Mouse (Mus musculus): ENCODE results near the gene Src.
"Not testable (repeated sequence)": the region's sequence is repeated elsewhere in the genome, so short reads cannot be mapped to it uniquely, and the experiment has no call there.

The Src gene

DNA sequence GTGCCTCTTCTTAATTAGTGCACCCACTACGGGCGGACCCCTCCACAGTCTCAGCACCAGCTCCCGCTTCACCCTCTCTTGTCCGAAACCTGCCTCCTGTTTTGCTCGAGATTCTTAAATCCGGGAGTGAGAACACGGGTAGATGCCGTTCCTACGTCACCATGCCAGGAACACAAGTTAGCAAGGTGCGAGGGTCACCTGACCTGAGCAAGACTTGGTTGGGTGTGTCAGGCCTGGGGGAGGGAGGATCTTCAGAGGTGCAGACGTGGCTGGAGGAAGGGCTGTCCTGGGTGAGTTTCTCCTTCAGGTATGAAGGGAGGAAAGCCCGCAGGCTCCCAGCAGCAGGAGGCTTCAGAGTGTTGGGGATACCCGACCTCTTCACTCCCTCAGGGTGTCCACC is at the start of gene Src:
Gene Src, plus strand, starts transcription at position 239 of the 400 bp plus-strand sequence.
- no peak for DNase-seq

DNA sequence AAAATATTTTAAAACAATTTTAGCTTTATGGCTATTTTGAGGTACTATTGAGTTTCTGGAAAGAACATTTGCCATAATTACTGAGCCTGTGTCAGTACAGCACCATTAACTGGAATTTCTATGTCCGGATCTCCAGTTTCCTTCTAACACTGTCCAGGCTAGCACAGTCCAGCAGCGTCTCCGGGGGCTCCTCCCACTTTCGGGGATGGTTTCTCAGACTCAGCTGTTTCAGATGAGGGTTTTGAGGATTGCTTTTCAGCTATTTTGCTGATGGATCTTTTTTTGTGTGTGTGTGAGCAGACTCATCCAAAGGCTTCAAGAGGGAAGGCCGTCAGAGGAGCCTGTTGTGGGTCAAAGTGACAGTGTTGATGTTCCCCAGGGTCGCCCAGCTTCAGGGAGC is 46.5 kb upstream of the Src start:
- no peak for DNase-seq

DNA sequence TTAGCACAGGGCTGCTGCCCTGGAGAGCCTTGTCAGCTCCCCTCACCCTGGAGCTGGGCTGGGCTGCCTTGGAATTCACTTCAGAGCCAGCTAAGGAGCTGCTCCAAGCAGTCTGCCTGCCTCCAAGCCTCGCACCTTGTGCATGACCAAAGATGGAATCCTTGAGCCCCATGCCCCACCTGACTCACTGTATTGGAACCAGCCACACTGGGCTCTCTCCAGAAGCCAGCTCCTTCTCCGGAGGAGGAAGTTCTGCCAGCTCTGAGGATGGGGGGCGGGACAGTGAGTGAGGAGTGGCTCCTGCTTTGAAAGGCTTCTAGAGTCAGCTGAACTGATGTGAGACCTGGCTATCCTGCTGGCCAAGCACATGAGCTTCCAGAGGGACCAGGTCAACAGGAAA is 44.6 kb upstream of the Src start:
- DNase-seq: no peak

DNA sequence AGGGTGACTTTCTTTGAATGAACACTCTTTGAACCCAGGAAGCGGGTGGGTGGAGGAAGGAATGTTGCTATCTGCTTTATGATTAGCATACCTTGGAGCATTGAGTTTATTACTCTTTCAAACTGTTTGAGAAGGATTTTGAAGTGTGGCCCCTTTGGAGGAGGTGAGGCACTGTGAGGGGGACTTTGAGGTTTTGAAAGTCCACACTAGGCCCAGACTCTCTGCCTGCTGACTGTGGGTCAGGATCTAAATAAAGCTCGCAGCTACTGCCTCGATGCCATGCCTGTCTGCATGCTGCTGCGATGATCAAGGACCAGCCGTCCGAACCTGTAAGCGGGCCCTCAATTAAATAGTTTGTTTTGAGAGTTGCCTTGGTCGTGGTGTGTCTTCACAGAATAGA is 43.2 kb upstream of the Src start:
- no peak for DNase-seq

DNA sequence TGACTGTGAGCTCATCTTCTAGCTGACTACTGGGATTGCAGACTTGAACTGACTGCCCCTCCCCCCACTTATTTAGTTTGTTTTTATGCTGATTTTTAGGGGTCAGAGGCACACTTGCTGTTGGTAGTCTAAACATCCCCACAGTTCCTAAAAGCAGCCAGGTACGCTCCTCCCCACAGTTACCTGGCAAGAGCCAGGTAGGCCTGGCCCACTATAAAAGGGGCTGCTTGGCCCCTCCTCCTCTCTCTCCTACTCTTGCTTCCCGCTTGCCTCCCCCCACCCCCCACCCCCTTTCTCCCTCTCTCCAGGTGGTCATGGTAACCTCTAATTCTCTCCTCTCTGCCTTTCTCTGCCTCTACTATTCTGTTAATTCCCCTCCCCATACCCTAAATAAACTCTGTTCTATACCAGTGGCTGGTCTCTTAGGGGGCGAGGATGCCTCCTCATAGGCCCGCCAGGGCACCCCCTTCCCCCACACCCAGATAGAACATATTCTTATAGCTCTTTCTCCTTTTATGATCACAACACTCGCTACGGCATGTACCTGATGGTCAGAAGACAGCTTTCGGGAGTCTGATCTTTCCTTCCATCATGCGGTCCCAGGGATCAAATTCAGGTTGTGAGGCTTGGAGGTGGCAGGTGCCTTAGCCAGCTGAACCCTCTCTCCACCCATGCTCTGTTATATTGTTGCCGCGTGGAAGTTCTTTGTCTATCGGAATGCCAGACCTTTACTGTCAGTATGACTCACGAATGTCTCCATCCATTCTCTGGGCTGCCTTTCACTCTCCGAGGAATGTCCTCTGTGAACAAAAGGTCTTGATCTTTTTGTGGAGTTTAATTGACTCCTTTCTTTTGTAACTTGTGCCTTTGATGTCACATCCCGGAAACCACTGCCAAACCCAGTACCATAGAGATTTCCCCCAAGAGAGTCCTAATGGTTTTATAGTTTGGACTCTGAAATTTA is 42.2 kb upstream of the Src start:
- no peak for DNase-seq

DNA sequence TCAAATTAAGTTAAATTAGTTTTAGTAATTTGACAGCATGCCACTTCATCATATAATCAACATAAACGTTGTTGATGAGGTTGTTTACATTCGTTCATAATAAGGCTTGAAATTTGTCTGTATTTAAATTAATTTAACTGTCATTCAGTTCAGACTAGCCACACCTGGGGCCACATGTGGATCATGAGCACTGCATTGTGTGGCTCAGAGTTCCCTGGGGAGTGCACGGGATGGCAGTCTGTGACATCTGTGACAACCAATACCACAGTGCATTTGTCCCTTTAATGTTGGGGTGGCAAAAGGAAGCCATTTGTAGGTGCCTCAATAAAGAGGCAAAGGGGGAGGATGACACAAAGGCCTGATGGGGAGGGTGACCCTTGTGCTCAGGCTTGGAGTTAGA is 41.2 kb upstream of the Src start:
- no peak for DNase-seq

DNA sequence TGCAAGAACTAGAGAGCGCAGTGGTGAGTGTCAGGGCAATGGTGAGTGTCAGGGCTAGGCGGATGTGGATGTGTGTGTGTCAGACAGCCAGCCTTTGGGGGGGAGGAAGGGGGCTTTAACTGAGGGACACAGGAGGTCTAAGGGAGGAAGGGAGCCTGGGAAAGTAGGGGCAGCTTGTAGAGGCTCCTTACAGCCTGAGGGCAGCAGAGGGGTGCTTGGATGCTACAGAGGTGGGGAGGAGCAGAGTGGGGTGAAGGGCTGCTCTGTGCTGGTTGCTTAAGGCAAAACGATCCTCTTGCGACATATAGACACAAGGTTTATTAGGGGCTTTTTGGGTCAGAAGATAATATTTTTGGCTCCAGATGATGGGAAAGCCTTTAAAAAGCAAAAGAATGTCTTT is 33.4 kb upstream of the Src start:
- no peak for DNase-seq

DNA sequence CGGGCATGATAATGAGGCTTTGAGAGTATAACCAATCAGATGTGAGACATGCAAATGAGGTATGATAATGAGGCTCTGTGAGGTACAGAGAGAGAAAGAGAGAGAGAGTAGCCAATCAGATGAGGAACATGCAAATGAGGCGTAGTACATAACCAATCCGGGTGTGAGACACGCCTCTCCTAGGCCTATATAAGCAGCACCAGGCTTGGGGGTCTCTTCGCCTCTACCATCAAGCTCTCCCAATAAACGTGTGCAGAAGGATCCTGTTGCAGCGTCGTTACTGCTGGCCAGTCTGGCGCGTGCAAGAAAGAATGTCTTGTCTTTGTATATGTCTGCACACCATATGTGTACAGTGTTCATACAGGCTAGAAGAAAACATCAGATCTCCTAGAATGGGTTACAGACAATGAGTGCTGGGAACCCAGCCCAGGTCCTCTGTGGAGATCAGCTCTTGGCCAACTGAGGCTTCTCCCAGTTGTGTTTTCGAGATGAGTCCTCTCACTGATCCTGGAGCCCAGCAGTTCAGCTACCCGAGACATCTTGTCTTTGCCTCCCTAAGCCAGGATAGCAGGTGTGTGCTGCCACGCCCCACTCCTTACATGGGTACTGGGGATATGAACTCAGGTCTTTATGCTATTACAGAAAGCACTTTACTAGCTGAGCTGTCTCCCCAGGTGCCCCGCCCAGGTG is 29.2 kb upstream of the Src start:
- not testable (repeated sequence) for DNase-seq

DNA sequence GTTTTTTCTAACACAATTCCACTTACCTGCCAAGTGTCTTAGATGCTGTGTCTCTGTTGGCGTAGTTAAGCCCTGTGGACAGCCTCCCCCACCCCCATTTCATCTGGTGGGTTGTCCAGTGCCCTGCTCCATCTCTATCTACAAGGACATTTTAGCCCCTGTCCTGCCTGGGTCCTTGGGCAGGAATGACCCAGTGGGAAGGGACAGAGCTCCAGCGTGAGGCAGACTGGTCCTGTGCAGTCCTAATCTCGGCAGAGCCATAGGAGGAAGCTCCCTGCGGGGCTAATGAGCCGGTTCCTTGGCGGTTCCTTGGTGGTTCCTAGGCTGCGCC is 28.7 kb upstream of the Src start:
- DNase-seq: no peak

DNA sequence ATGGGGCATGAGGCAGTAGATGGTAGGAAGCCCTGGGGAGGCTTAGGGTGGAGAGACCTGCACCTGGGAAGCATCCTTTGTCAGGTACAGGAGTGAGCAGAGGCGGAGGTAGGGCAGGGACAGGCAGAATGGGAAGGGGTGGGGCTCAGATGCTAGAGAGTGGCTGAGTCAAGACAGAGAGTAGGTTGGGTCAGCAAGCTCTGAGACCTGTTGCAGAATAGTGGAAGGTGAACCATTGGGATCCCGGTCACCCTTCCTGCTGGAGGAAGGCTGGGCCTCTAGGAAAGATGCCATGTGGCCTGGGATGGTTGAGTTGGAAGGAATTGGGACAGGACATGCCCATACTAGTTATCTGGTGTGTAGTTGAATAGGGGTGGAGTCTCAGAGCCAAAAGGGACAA is 25.9 kb upstream of the Src start:
- no peak for DNase-seq

DNA sequence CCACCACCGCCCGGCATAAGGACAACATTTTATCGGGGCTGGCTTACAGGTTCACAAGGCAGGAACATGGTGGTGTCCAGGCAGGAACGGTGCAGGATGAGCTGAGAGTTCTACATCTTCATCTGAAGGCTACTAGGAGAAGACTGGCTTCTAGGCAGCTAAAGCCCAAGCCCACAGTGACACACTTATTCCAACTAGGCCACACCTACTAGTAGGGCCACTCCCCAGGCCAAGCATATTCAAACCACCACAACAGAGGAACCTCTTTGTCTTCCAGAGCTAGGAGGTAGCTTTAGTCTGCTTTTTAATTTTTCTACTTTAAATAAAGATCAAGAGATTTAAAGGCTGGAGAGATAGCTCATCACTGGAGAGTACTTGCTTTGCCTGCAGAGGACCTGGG is 24.7 kb upstream of the Src start:
- DNase-seq: no peak

DNA sequence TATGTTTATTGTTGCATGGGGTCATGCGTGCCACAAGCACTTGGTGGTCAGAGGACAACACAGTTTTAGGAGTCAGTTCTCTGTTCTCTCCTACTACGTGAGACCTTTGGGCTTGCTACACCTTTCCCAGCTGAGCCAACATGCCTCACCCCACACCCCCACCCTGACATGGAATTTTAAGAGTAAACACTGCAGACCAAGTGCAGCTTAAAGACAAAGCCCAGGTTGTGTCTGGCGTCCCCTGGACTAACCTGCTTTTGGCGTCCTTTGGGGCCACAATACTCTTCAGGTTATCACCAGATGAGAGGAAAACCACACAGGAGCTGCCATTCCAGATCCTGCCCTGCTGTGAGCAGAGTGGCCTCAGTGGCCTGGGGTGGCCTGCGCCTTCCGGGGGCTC is 23.4 kb upstream of the Src start:
- DNase-seq: no peak

DNA sequence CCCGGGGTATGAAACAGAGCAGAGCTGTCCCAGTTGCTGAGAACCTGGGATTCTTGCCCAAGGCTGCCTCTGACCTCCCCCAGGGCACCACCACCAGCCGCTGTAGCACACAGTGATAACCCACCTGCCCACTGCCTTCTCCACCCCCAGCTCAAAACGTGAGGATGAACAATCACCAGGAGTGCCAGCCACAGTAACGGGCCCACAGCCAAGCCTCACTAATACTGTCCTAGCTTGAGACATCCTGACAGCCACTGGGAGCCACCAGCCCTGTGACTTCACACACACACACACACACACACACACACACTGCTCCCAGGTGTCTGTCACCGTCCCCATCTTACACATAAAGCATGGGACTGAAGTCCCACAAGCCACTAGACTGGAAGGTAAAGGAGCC is 22.9 kb upstream of the Src start:
- no peak for DNase-seq

DNA sequence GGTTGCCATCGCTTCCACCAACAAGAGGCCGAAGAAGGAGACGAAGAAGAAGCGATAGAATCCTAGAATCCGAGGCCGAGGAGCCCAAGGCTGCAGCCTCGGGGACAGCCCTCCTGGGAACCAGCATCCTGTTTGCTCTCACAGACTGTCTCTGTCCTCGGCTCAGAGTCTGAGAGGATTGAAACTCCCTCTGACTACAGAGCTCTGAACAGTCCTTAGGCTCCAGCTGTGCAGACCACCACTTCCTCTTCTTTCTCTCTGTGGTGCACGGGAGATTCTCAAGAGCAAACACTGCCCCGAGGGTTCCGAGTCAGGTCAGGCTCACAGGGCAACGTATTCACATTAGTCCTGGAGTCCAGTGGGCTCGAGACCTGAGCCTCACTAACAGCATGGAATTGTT is 22.3 kb upstream of the Src start:
- no peak for DNase-seq

DNA sequence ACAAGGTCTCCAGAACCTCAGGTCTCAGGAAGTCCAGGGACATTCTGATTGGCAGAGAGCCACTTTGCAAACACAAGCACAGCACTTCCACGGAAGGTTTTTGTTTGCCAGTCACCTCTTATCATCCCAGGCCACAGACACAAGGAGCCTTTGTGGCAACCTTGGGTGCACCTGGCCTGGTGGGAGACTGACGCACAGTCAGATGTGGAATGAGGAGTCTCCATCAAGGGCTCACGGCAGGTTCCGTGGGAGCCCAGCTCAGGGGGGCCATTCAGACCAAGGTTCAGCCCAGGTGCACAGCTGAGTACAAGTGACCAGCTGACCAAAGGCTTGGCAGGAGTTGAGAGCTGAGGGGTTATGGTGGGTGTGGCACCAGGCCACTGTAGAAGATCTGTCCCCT is 20.9 kb upstream of the Src start:
- DNase-seq: no peak

DNA sequence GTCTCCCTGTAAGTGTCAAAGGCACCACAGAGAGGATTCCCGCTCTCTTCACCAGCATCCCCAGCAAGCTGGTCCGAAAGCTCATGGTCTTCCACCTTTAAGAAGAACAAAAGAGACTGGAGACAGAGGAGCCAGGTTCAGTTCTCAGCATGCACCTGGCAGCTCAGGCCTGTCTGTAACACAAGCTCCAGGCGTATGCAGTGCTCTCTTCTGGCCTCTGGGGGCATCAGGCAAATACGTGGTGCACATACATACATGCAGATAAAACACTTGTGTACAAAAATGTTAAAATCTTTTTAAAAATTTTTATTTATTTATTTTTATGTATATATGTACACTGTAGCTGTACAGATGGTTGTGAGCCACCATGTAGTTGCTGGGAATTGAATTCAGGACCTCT is 19.7 kb upstream of the Src start:
- DNase-seq: no peak

DNA sequence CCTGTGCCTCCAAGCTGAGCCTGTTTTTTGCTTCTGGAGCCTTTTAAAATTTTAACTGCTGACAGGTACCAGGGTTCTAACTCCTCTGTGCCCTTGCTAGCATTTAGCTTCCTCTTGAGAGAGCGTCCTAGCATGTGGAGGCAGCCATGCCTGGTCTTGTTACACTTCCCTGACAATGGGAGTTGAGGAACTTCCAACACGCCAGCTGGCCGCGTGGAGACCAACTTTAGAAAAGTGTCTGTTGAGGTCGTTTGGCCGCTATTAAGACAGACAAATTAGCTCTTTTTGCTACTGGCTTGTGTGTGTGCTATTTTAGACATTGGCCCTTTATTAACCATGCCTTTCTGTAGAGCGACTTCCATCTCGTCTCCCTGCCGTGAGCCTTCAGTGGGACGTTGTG is 18.4 kb upstream of the Src start:
- no peak for DNase-seq

DNA sequence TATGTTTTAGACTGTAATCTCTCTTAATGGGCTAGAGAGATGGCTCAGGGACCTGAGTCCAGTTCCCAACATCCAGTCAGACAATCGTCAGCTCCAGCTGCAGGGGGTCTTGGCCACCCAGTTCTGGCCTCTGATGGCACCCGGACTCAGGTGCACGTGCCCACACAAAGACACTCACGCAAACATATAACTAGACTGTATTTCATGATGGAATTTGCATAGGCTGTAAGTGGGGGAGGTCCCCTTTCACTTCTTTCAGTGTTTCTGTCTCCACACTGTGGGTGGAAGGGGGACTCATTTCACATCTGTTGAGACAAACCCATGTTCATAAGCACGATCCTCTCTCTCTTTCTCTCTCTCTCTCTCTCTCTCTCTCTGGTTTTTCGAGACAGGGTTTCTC is 17.8 kb upstream of the Src start:
- no peak for DNase-seq

DNA sequence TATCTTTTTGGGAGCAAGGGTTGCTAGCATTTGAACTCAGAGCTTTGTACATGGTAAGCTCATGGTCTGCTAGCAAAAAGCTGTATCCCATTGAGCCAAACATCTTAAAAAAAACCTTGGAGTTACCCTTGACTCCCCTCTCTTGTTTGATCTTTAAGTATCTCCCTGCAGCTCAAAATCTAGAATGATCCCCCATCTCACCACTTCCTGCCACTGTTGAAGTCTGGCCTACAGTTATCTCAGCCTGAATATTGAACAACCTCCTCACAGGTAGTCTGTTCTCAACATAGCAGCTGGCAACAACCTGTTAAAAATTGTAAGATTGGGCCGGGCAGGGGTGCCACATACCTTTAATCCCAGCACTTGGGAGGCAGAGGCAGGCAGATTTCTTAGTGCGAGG is 17.0 kb upstream of the Src start:
- DNase-seq: no peak

DNA sequence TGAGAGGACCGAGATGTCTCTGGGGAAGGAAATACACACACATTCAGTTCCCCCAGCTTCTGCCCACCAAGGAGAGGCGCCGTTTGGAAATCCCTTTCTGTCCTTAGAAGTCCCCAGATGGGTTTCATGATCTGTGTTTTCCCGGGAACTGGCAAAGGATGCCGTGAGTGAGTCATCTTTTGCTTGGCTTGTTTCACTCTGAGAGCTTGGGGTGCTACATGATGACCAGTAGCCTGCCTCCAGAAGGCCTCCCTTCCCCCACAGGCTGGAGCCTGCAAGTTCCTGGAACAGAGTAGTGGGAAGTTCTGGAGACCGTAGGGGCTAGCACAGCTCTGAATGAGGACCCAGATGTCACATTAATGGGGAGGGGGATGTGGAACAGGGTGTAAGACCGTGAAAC is 10.6 kb upstream of the Src start:
- DNase-seq: no peak

DNA sequence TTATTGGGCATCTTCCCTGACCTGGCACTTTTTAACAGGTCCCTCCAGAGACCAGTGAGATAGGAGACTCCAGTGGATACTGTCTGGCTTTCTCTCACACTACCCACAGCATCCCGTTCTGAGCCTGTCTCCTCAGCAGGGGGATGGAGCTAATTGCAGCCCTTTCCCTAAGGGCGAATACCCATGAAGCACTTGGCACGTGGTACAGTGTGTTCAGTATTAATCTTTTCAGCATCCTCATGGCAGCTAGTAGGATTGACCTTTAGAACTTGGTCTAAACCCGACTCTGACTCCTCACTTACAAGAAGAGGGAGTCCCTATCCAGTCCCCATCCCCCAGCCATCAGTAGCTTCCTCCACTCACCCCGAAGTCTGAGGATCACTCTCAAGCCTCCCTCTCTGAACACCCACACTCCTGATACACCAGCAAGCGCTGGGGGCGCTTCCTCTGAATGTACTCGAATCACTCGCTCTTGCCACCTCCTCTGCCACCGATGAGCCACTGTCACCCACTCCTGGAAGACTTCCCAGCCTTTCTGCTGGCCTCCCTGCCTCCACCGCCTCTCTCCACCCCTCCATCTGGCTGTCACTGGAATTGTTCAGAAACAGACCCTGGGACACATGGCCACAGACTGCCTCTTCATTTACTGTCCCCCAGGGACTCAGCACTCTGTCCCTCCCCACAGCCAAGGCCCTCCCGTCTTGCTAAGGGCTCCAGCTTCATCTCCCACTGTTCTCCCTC is 8.3 kb upstream of the Src start:
- no peak for DNase-seq

DNA sequence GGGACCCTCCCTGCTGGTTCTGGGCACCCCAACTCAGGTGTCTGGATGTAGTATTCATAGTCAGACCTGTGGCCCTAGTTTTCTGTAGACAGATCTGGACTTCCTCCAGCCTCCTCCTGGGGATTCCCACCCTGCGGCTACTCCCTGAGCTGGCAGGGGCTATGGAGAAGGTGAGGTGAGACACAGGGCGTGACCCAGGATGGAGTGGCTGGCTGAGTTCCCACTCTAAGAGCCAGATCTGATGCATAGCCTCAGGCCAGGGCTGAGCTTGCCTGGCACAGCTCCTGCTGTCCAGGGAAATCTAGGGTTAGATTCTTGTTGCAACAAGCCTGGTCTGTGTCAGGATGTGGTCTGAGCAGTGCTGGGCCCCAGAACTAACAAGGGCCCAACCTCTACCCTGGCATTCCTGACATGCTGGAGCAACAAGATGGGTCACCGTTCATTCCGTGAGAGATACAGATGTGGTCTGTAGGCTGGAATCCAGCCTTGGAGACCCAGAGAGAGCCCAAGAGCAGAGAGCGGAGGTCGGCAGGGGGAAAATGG is 7.0 kb upstream of the Src start:
- DNase-seq: no peak

DNA sequence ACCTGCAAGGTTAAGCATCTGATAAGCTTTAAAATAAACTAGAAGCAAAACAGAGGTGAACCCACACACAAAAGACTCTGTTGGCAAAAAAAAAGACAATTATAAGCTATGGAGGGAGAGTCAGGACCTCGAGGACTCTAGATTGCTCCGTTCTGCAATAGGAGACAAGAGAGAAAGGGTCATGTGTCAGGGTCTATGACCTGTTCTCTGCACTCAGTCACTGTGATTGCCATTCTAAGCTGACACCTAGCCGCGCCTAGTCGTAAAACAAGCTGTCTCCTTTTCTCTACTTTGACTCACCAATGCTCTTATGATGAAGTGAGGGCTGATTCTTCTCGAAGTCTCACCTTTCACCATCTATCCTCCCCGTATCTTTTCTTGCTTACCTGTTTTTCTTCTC is 5.7 kb upstream of the Src start:
- no peak for DNase-seq

DNA sequence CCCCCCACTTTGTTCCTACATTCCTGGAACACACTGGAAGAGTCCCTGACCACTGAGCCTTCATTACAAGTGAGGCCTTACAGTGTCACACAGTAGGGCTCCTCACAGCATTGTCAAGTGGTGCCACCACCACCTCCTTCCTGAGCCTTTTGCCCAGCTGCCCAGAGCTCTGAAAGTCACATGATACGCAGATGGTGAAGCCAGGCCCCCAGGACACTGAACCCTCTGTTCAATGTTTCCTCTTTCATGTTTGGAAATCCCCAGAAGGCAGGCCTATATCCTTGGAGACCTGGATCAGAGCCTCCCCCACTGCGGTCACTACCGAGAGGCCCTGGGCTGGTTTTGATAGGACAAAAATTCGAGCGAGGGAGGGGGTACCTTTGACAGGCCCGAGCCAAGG is 1.0 kb upstream of the Src start:
- no peak for DNase-seq

All from cerebellum, adult 11 months (tissue).